Comparison of ENCODE assay signal across 8 mouse cellular contexts in the genomic region with DNA sequence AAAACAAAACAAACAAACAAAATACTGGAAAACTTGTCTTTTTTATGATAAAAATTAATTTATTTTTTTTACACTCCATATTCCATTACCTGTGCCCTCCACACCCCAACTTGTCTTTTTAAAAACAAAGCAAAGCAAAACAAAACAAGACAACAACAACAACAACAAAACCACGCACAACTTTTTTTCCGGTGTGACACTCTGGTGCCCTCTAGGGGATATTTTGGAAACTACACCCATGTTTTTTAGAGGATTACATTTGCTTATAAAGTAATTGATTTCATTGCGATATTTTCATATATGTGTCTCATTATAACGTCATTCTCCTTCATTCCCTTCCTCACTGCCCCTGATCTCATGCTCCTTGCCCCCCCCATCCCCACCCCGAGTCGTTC. TPM values are rescaled to one million over a fixed set of nuclear protein-coding genes. Genes with fewer than 3 reads are reported as not detected.
A peak's percentile ranks its signal among the peaks of the same experiment; 100 is the strongest.
DNase-seq lines count a peak whose midpoint lies in the region; ATAC-seq and TF ChIP-seq lines count a peak whose summit lies in the region.

No protein-coding gene starts in this region.

- no peak overlapping the region for H3K4me3 ChIP-seq in forebrain, embryonic 14.5 days (ENCODE audit: low read depth, low read length)
- H3K4me3 ChIP-seq in forebrain, embryonic 12.5 days (replicated peaks), result no peak overlapping the region
- no peak overlapping the region for H3K4me3 ChIP-seq in lung, postnatal 0 days (ENCODE audit: low read depth, low read length)

- no peaks in the 10 kb centered on the region for H3K4me1 ChIP-seq in forebrain, embryonic 14.5 days (ENCODE audit: control insufficient read depth, insufficient read depth, low read length)
- H3K4me1 ChIP-seq in forebrain, embryonic 12.5 days, result no peaks in the 10 kb centered on the region
- H3K4me1 ChIP-seq in lung, postnatal 0 days (ENCODE audit: insufficient read depth, low read depth, low read length), result no peaks in the 10 kb centered on the region

- TF ChIP-seq CTCF in lung, postnatal 0 days (IDR thresholded peaks at IDR 0.05), result peak; percentile 83

- H3K4me2 ChIP-seq in forebrain, embryonic 14.5 days (ENCODE audit: low read length), result no peak overlapping the region
- no peak overlapping the region for H3K4me2 ChIP-seq in forebrain, embryonic 12.5 days
- H3K4me2 ChIP-seq in lung, postnatal 0 days (replicated peaks; ENCODE audit: low read depth, low read length), result no peak overlapping the region

- ATAC-seq in forebrain, embryonic 14.5 days, result peak; percentile 50; the same call in 1 of the 2 replicates
- no peak for ATAC-seq in forebrain, embryonic 12.5 days (ENCODE audit: low FRiP score)
- no peak for ATAC-seq in lung, postnatal 0 days

- peak; percentile 57 for DNase-seq in forebrain, embryonic 14.5 days (ENCODE audit: low spot score)
- DNase-seq in lung, postnatal 0 days (ENCODE audit: low spot score), result no peak
- no peak for DNase-seq in lung, postnatal 4 days
- DNase-seq in ZHBTc4 (ENCODE audit: low read depth, low spot score), result peak; percentile 26
- peak; percentile 66 for DNase-seq in naive thymus-derived CD4-positive, alpha-beta T cell, adult 2 months (ENCODE audit: low read depth)
- no peak for DNase-seq in gastrocnemius, adult 8-10 months (ENCODE audit: low spot score in 2 of 2)
- no peak for DNase-seq in gastrocnemius, postnatal 10 days

- no peak overlapping the region for H3K9ac ChIP-seq in forebrain, embryonic 14.5 days (ENCODE audit: low read length)
- H3K9ac ChIP-seq in forebrain, embryonic 12.5 days, result no peak overlapping the region
- no peak overlapping the region for H3K9ac ChIP-seq in lung, postnatal 0 days (replicated peaks; ENCODE audit: low read depth)

- no peak for TF ChIP-seq EP300 in lung, postnatal 0 days (IDR thresholded peaks at IDR 0.05)

- H3K9me3 ChIP-seq in forebrain, embryonic 14.5 days (replicated peaks; ENCODE audit: control insufficient read depth, low read length), result no peaks in the 10 kb centered on the region
- no peaks in the 10 kb centered on the region for H3K9me3 ChIP-seq in forebrain, embryonic 12.5 days
- no peaks in the 10 kb centered on the region for H3K9me3 ChIP-seq in lung, postnatal 0 days (ENCODE audit: low read length)

- no peaks in the 10 kb centered on the region for H3K36me3 ChIP-seq in forebrain, embryonic 14.5 days (ENCODE audit: control insufficient read depth, insufficient read depth, low read length)
- no peaks in the 10 kb centered on the region for H3K36me3 ChIP-seq in forebrain, embryonic 12.5 days (replicated peaks)
- no peaks in the 10 kb centered on the region for H3K36me3 ChIP-seq in lung, postnatal 0 days (ENCODE audit: insufficient read depth, low read length)

- no peaks in the 10 kb centered on the region for H3K27me3 ChIP-seq in forebrain, embryonic 14.5 days (replicated peaks; ENCODE audit: control insufficient read depth, insufficient read depth, low read length)
- H3K27me3 ChIP-seq in forebrain, embryonic 12.5 days, result no peaks in the 10 kb centered on the region; the same call in 1 of the 2 replicates
- no peaks in the 10 kb centered on the region for H3K27me3 ChIP-seq in lung, postnatal 0 days (replicated peaks; ENCODE audit: insufficient read depth, low read length)

- 20% methylated on average over 6 of the region's 6 CpGs for WGBS in forebrain, embryonic 14.5 days
- 22% methylated on average over 6 of the region's 6 CpGs for WGBS in forebrain, embryonic 12.5 days
- WGBS in lung, postnatal 0 days, result 21% methylated on average over 6 of the region's 6 CpGs

- no peak overlapping the region for H3K27ac ChIP-seq in forebrain, embryonic 14.5 days (ENCODE audit: low read depth, low read length)
- no peak overlapping the region for H3K27ac ChIP-seq in forebrain, embryonic 12.5 days
- no peak overlapping the region for H3K27ac ChIP-seq in lung, postnatal 0 days (ENCODE audit: low read length)

RNA-seq across cellular contexts. Expression of a gene that starts 11.2 kb away (rescaled TPM):
- polyA plus RNA-seq in forebrain, embryonic 14.5 days (2014; fragmentation: Nextera tagmentation; extraction: Ambion mirVana), result 5.6 and 7.6 TPM in 2 replicates
- 11.9 and 14.2 TPM in 2 replicates for polyA plus RNA-seq in forebrain, embryonic 12.5 days (2016; fragmentation: Nextera tagmentation; extraction: Ambion mirVana)
- 6.2 and 6.8 TPM in 2 replicates for polyA plus RNA-seq in lung, postnatal 0 days (2015; fragmentation: Nextera tagmentation; extraction: Ambion mirVana)
- total RNA-seq in gastrocnemius, adult 8-10 months (2022), result 10 to 100 TPM; 51.5 to 79.1 (median 69.6) TPM
- total RNA-seq in gastrocnemius, postnatal 10 days (2021), result 10 to 100 TPM; 42.7 to 51.4 TPM

RNA-seq across cellular contexts. Expression of a gene that starts 49.6 kb away (rescaled TPM):
- polyA plus RNA-seq in forebrain, embryonic 14.5 days (2014; fragmentation: Nextera tagmentation; extraction: Ambion mirVana), result 58.1 and 84.8 TPM in 2 replicates
- polyA plus RNA-seq in forebrain, embryonic 12.5 days (2016; fragmentation: Nextera tagmentation; extraction: Ambion mirVana), result 67.0 and 69.7 TPM in 2 replicates
- 102 and 109 TPM in 2 replicates for polyA plus RNA-seq in lung, postnatal 0 days (2015; fragmentation: Nextera tagmentation; extraction: Ambion mirVana)
- total RNA-seq in gastrocnemius, adult 8-10 months (2022), result 10 to 100 TPM; 41.4 to 45.8 (median 42.8) TPM
- total RNA-seq in gastrocnemius, postnatal 10 days (2021), result 10 to 100 TPM; 46.8 to 50.4 TPM

Comparison
In these comparisons a context has a peak if more than half of its experiments do, and no peak if none do; other contexts are left out.
1. DNase-seq: peak in forebrain, embryonic 14.5 days (single experiment), ZHBTc4 (single experiment) and naive thymus-derived CD4-positive, alpha-beta T cell, adult 2 months (single experiment); none in lung, postnatal 0 days (single experiment), lung, postnatal 4 days (0 of 2), gastrocnemius, adult 8-10 months (0 of 2) and gastrocnemius, postnatal 10 days (single experiment).